25 mouse cellular contexts compared by ENCODE assay signal in genomic region chr9:111578784-111579183, GRCm38 (mm10).
DNase-seq lines count a peak whose midpoint lies in the region; ATAC-seq and TF ChIP-seq lines count a peak whose summit lies in the region.
"Had no signal": no experiment of that assay in that cellular context is flagged by ENCODE, and none has a peak within 500 bp of the region (broad histone marks: within the 10 kb centered on the region; RNA-seq: fewer than 3 reads in every experiment).

No protein-coding gene starts in this region.

- H3K9ac ChIP-seq in intestine, embryonic 14.5 days (ENCODE audit: low read length), result no peak overlapping the region
- H3K9ac ChIP-seq in intestine, postnatal 0 days (ENCODE audit: low read depth, low read length), result no peak overlapping the region
- H3K9ac ChIP-seq: forebrain, embryonic 13.5 days; heart, embryonic 15.5 days; liver, embryonic 13.5 days; lung, embryonic 14.5 days; midbrain, embryonic 15.5 days had no signal

- no peak overlapping the region for H3K27ac ChIP-seq in intestine, embryonic 14.5 days (ENCODE audit: low read depth)
- no peak overlapping the region for H3K27ac ChIP-seq in intestine, postnatal 0 days (ENCODE audit: low read depth, low read length)
- H3K27ac ChIP-seq: forebrain, embryonic 13.5 days; gastrocnemius, adult 2 months; heart, embryonic 15.5 days; liver, embryonic 13.5 days; midbrain, embryonic 15.5 days; stomach, postnatal 0 days had no signal

- no peak overlapping the region for H3K4me3 ChIP-seq in intestine, embryonic 14.5 days (ENCODE audit: low read depth, low read length)
- H3K4me3 ChIP-seq in intestine, postnatal 0 days (ENCODE audit: low read depth, low read length), result no peak overlapping the region
- H3K4me3 ChIP-seq: forebrain, embryonic 13.5 days; gastrocnemius, adult 2 months; heart, embryonic 15.5 days; liver, embryonic 13.5 days; midbrain, embryonic 15.5 days; myocyte had no signal

- peak; percentile 21 for DNase-seq in adrenal gland, adult 8-10 months
- DNase-seq in adrenal gland, postnatal 10 days, result no peak
- peak; percentile 47 for DNase-seq in intestine, embryonic 14.5 days (ENCODE audit: low spot score)
- DNase-seq in brain, adult 2 months (ENCODE audit: low read depth, low spot score), result peak; percentile 37
- DNase-seq in retina, postnatal 1 day, result peak; percentile 16
- DNase-seq in urinary bladder, adult 2 months (ENCODE audit: low spot score), result no peak
- DNase-seq: cerebellum, adult 2 months; cerebellum, postnatal 25 days; gastrocnemius, adult 2 months; heart, postnatal 4 days; kidney, postnatal 25 days; layer of hippocampus, postnatal 36 days; liver, embryonic 13.5 days; lung, embryonic 14.5 days; right cerebral cortex, postnatal 14 days; thymus, adult 2 months; thymus, postnatal 4 days had no signal

- H3K9me3 ChIP-seq in intestine, embryonic 14.5 days (ENCODE audit: control insufficient read depth, low read length), result no peaks in the 10 kb centered on the region
- H3K9me3 ChIP-seq in intestine, postnatal 0 days (ENCODE audit: control insufficient read depth), result no peaks in the 10 kb centered on the region
- H3K9me3 ChIP-seq: forebrain, embryonic 13.5 days; heart, embryonic 15.5 days; liver, embryonic 13.5 days; midbrain, embryonic 15.5 days had no signal

- H3K27me3 ChIP-seq in intestine, embryonic 14.5 days (replicated peaks; ENCODE audit: control insufficient read depth, insufficient read depth, low read length), result no peaks in the 10 kb centered on the region
- H3K27me3 ChIP-seq in intestine, postnatal 0 days (replicated peaks; ENCODE audit: control insufficient read depth, insufficient read depth, low read length), result no peaks in the 10 kb centered on the region
- H3K27me3 ChIP-seq: forebrain, embryonic 13.5 days; heart, embryonic 15.5 days; liver, embryonic 13.5 days; midbrain, embryonic 15.5 days had no signal

- no peak for TF ChIP-seq CTCF in intestine, postnatal 0 days (IDR thresholded peaks at IDR 0.05; ENCODE audit: low read depth)

- H3K4me1 ChIP-seq in intestine, embryonic 14.5 days (replicated peaks; ENCODE audit: control insufficient read depth, insufficient read depth, low read length), result no peaks in the 10 kb centered on the region
- no peaks in the 10 kb centered on the region for H3K4me1 ChIP-seq in intestine, postnatal 0 days (replicated peaks; ENCODE audit: control insufficient read depth, insufficient read depth, low read length)
- H3K4me1 ChIP-seq: forebrain, embryonic 13.5 days; liver, embryonic 13.5 days had no signal

- no peak overlapping the region for H3K4me2 ChIP-seq in intestine, embryonic 14.5 days (ENCODE audit: low read length)
- no peak overlapping the region for H3K4me2 ChIP-seq in intestine, postnatal 0 days (replicated peaks; ENCODE audit: low read depth)
- H3K4me2 ChIP-seq: forebrain, embryonic 13.5 days; heart, embryonic 15.5 days; liver, embryonic 13.5 days; lung, embryonic 14.5 days; midbrain, embryonic 15.5 days had no signal

- ATAC-seq in intestine, embryonic 14.5 days (replicated peaks; ENCODE audit: low FRiP score, low TSS enrichment, low read depth), result no peak
- ATAC-seq in intestine, postnatal 0 days, result no peak
- ATAC-seq: CD4-positive, CD25-positive, alpha-beta regulatory T cell, adult 4 months; forebrain, embryonic 13.5 days; intestine, embryonic 16.5 days; midbrain, embryonic 15.5 days had no signal

- WGBS in intestine, embryonic 14.5 days, result 67% methylated on average over 9 of the region's 9 CpGs
- WGBS in intestine, postnatal 0 days, result 74% methylated on average over 9 of the region's 9 CpGs

- no peaks in the 10 kb centered on the region for H3K36me3 ChIP-seq in intestine, embryonic 14.5 days (ENCODE audit: control insufficient read depth, insufficient read depth, low read length)
- no peaks in the 10 kb centered on the region for H3K36me3 ChIP-seq in intestine, postnatal 0 days (ENCODE audit: control insufficient read depth, insufficient read depth)
- H3K36me3 ChIP-seq: heart, embryonic 15.5 days; liver, embryonic 13.5 days; midbrain, embryonic 15.5 days had no signal

Comparison
In these comparisons a context has a peak if more than half of its experiments do, and no peak if none do; other contexts are left out.
1. DNase-seq: peak in adrenal gland, adult 8-10 months (single experiment), intestine, embryonic 14.5 days (single experiment), brain, adult 2 months (single experiment) and retina, postnatal 1 day (single experiment); none in adrenal gland, postnatal 10 days (single experiment) and urinary bladder, adult 2 months (single experiment).